Mouse (Mus musculus) kidney, adult 8-10 months (tissue): ENCODE measurements around the gene Arid1b.

ENCODE experiments used
- DNase-seq, 2 experiments: peaks; one replicate each; pipeline ENCODE4 v3.0.0; 2022

Arid1b gene

DNA sequence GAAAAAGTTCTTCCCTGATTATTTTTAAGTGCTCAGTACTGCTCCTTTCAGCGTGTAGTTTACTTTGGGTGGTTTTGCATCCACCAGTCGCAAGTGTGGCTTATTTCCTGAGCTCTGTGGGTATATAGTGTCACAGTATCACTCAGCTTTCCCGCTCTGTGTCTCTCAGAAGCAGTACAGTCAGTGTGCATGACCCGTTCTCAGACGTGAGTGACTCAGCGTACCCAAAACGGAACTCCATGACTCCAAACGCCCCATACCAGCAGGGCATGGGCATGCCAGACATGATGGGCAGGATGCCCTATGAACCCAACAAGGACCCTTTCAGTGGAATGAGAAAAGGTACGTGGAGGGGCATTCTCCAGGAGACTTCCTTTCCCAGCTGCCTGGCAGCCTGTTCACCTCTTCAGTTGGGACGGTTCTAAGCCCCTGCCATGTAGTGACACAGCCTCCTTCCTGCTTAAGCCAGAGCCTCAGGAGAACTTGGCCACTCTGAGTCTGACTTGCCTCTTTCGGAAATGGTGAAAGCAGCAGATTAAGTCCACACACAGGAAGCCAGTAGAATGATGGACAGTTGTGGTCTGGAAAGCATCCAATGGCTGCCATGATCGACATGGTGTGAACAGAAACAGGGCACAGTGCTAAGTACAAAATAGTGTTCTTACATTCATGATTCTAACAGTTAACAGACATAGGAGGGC is 333.5 kb downstream of the Arid1b start:
- no peak for DNase-seq

DNA sequence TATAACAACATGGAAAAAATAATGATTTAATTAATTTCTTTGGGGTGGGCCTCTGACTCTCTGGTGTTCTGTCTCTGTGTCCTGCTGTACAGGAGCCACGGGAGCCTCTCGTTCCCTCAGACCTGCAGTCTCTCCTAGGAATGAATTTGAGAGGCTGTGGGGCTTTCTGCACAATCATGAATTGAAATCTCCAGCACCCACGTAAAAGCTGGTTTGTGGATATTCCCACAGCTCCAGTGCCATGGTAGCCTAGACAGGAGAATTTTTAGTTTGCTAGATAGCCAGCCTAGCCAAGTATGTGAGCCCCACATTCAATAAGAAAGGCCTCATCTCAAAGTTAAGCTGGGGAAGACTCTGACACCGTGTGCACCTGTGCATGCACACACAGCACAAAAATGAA is 335.3 kb downstream of the Arid1b start:
- no peak for DNase-seq

DNA sequence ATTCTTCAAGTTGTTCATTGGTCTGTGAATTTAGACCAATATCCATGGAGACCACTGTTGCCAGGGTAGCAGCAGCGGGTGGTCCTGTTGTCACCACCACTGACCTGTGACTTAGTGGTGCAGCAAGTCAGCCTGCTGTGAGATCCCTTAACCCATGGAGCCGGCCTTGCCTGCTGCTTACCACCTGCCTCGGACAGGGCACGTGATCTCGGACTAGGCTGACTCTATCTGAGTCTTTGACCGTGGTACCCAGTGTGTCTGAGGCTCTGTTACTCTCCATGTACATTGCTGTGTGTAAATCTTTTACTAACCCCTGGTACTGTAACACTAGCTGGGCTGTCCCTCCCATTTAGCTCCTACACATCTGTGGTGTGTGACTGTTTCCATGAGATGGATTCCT is 335.9 kb downstream of the Arid1b start:
- DNase-seq: no peak

GRCm38 (mm10) chr17:5330644-5331043 is 336.5 kb downstream of the Arid1b start:
- no peak for DNase-seq

DNA sequence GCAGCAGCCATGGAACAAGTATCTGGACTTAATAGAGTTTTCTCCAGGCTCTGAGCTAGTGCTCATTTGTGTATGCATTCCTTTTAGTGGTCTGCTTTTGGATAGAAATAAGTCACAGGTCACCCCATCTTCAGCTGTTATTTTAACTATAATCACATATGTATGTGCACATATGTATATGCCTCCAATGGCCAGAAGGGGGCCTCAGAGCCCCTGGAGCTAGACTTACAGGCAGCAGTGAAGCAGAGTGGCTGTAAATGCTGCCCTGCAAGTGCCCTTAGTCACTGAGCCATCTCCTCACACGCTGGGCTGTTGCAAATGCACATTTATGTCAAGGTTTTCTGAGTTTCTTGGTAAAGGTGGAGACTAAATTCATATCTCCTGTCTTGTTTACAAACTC is 337.3 kb downstream of the Arid1b start:
- peak in 1 of 2 experiments; percentile 35 for DNase-seq

GRCm38 (mm10) chr17:5334567-5334966 is 340.4 kb downstream of the Arid1b start:
- no peak for DNase-seq

DNA sequence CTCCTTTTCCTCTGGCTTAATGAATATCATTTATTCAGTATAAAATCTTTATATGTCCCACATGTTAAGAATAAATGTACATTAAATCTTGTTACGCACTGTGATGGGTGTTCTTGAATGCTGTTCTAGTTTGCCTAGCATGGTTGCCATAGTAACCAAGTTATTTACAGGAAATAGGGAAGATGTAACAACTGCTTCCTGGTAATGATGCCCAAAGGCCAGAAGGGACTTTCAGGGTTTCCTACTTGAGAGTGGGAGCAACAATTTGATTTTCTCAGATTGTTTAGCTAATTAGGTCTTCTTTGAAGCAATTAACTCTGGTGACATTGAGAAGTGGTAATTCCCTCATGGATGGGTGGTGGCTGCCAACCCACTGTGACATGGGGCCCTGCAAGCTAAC is 350.3 kb downstream of the Arid1b start:
- no peak for DNase-seq

GRCm38 (mm10) chr17:5345810-5346209 is 351.7 kb downstream of the Arid1b start:
- no peak for DNase-seq

DNA sequence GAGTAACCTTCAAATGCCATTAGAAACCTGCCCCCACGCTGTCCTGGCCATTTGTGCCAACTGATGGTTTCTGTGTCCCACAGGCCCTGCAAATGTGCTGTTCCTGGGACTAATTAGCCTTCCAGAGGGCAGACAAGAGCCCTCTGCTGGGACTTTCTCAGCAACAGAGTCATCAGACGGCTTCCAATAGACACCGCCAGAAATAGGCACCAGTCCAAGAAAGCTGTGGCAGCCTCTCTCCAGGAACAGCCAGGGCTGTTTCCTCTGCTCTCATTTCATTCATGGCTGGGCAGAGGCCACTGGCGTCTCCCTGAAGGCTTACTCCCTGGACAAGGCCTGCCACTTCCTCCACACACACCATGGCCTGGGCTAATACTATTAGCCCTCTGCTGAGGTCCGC is 358.8 kb downstream of the Arid1b start:
- DNase-seq: peak; percentile 29 to 34

DNA sequence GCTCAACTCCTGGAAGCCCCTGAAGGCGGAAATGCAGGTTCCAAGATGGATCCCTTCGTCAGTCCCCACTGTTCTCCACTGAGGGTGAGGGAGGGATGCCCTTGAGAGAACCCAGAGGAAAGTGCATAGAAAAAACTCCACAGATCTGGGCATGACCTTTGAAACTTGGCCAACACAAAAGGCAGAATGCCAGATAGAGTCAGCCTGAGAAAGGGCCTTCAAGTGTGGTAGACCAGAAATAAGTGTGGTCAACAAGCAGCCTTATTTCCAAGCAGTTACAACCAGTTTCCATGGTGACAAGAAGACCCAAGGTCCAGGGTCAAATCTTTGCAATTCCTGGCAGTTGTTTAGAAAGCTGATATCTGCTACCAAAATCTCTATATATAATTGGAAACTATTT is 366.6 kb downstream of the Arid1b start:
- DNase-seq: peak; percentile 90 to 92

DNA sequence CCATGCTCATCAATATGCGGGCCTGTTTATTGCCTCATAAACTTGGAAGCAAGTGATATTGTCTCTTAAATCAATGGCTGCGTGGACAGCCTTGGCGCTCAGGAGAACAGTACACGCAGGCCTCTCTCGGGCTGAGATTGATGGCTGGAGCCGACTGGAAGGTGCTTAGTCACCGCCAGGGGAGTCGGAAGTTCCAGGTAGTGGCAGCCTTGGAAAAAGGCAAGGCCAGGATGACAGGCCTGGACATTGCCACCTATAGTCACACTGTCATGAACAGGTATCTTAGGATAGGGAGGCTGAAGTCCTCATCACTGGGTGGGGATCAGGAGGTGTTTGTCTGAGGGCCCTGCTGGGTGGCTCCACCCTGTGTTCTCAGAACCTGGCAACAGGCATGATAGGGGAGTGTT is 371.9 kb downstream of the Arid1b start:
- no peak for DNase-seq

GRCm38 (mm10) chr17:5371032-5371431 is 376.9 kb downstream of the Arid1b start:
- no peak for DNase-seq

GRCm38 (mm10) chr17:5371521-5371920 is 377.4 kb downstream of the Arid1b start:
- no peak for DNase-seq

DNA sequence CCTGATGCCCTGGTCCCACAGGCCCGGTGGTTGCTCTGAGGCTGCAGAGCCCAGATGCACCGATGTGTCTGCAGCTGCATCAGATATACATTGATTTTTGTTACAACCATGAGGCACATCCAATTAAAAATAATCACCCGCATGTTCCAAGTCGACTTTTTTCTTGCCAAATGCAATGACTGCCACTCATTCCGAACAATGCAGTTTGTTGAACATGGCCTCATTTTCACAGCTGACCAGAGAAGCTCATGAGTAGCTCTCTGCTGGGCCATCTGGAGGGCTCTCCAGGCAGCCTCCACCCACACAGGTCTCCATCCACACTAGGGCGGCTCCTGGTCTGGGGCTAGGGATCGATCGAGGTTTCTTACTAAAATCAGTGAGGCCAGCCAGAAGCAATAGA is 378.8 kb downstream of the Arid1b start:
- no peak for DNase-seq

DNA sequence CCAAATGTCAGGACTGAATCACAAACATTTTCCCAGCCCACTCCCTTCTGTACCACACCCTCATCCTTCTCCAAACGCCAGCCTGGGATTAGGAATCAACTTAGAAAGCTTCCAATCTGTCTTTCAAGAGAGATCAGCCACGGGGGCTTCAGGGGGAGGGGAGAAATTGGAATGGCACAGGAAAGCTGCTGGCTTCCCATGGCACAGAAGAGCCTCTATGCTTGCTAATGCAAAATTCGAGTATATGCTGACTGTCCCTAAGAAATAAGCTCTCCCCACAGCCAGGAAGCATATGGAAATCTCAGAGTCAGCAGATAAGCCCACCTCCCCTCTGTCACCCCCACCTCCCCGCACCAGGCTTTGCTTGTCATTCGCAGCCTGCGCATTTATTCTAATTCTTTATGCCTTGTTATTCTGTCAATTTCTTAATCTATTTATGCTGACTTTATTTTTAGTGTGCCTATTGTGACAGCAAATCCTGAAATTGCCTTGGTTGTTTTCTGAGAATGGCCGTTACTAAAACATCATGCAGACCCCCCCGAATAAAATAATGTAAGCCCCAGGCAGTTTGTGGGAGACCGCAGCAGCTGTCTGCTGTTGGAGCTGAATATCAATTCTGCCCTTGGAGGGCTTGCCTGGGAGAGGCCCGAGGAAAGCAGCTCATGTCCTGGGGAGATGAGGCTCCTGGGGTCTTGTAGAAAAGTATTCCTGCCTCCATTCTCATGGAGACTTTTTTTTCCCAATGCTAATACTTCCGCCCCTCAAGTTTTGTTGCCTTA is 383.2 kb downstream of the Arid1b start:
- DNase-seq: no peak

DNA sequence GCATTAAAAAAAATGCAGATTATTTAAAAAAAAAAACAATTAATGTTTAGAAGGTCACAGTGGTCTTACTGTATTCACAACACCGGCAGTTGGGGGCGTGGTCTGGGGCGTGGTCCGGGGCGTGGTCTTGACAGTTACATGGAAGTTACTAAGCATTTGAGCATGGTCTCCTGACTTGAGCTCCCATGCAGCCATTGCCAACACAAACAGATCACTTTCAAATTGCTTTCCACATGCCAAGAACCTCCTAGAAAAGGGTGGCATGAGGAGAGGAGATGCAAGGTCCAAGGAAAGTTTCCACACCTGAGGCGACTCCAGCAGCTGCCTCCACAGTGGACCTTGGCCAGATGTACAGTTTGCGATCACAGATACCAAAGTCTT is 383.8 kb downstream of the Arid1b start:
- peak; percentile 53 to 63 for DNase-seq

- no peak for DNase-seq
These were observed 391.6 kb downstream of the Arid1b start for GRCm38 (mm10) chr17:5385694-5386093.

DNA sequence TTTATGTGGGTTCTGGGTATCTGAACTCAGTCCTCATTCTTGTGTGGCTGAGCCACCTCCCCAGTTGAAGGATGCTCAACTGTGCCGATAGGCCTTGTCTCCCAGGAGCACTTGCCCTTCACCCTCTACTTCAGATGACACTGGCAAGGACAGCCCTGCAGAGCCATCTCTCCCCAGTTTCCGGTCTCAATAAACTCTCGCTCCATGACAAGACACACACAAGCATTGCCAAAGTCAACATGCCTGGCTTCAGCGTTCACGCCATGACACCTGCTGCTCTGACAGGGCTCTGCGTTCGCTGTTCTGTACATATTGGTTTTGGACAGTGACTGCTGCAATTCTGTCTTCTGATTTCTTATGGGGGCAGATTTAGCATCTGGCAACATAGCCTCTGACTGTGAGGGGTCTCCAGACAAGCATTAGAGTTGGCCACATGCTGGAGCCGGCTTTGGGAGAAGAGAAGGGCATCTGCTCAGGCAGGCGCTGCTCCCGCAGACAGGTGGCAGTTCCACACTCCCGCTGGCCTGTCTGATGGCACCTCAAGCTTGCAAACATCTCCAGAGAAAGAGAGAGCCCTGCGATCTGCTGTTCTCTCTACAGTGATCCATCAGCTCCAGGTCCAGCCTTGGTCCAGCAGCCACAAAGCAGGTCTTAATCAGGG is 392.9 kb downstream of the Arid1b start:
- no peak for DNase-seq

GRCm38 (mm10) chr17:5388351-5388750 is 394.2 kb downstream of the Arid1b start:
- no peak for DNase-seq

GRCm38 (mm10) chr17:5390682-5391081 is 396.6 kb downstream of the Arid1b start:
- no peak for DNase-seq

- no peak for DNase-seq
These were observed 401.5 kb downstream of the Arid1b start for GRCm38 (mm10) chr17:5395454-5396205.

DNA sequence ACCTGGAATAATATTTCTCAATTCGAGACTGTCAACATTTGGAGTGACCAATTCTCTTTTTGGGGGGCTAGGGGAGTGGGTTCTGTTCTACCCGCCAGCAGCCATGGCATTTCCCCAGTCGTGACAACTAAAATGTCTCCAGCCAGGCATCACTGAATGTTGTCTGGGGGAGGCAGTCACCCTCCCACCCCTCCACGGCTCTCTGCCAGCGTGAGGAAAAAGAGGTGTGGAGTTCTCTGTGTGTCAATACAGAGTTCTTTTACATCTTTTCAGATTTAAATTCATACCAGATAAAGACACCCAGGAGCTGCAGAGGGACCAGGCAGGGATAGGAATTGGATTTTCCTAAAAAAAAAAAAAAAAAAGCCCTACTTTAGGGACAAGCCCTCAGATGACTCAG is 402.1 kb downstream of the Arid1b start:
- DNase-seq: no peak
